Mouse (Mus musculus) large intestine, adult 2 months (tissue): ENCODE measurements around the gene Ifitm3. TPM values are rescaled to one million over a fixed set of nuclear protein-coding genes. Genes with fewer than 3 reads are reported as not detected.
"Not testable (repeated sequence)": the region's sequence is repeated elsewhere in the genome, so short reads cannot be mapped to it uniquely, and the experiment has no call there.

Experiments
- DNase-seq: peaks from one replicate; pipeline ENCODE4 v3.0.0-alpha.2; 2012; ENCODE audit warnings: low read depth, low spot score
- WGBS: fragments of 180-500 bp; shearing (Covaris S2); methylation state at CpG from one replicate; pipeline ENCODE4 v1.1.7; 2018; 5-methylcytosine and 5-hydroxymethylcytosine counted together
- polyA plus RNA-seq: library from polyadenylated mRNA; depleted of rRNA; stranded (reverse); fragments of >200 nt; gene quantifications from 2 replicates; pipeline ENCODE4 v1.2.3, GENCODE M21; 2012; rRNA removed

Ifitm3 gene
- polyA plus RNA-seq, 1 experiment: 461 TPM

- WGBS: 65% methylated on average over 8 of the region's 8 CpGs
- DNase-seq: no peak
These were observed 38.9 kb downstream of the Ifitm3 start for GRCm38 (mm10) chr7:140971479-140972171.

DNA sequence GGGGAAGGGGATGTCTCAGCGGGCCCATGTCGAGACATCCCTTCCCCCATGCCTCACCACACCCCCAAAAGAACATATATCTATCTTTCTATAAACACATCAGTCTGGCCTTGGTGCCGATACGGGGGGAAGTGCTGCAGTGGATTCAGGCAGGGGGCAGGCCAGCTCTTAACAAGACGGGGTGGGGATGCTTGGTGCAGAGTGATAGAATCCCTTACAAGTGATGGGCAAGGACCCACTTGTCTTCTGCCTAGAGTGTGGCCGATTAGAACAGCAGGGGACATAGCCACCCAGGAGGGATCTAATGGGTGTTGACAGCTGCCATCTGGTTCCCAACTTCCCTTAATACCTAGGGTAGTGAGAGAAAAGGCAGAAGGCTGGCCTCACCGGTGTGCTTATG lies 39.6 kb downstream of the Ifitm3 start:
- 64% methylated on average over 7 of the region's 7 CpGs for WGBS
- no peak for DNase-seq

- not testable (repeated sequence) for DNase-seq
- 40% methylated on average over 3 of the region's 3 CpGs for WGBS
These were observed 41.9 kb downstream of the Ifitm3 start for GRCm38 (mm10) chr7:140968710-140969109.

- no peak for DNase-seq
- 52% methylated on average over 14 of the region's 14 CpGs for WGBS
These were observed 42.5 kb downstream of the Ifitm3 start for GRCm38 (mm10) chr7:140967862-140968591.

GRCm38 (mm10) chr7:140966921-140967320 lies 43.6 kb downstream of the Ifitm3 start, which contains the start of gene Ifitm1:
Gene Ifitm1 (plus strand): TSS chr7:140967221.
- 93% methylated on average over 4 of the region's 4 CpGs for WGBS

GRCm38 (mm10) chr7:140962733-140963132 lies 47.8 kb downstream of the Ifitm3 start:
- no peak for DNase-seq
- WGBS: 92% methylated on average over 2 of the region's 2 CpGs

More at GRCm38 (mm10) chr7:140966921-140967320, 43.6 kb downstream of the Ifitm3 start, which contains the start of gene Ifitm1:
- no peak for DNase-seq

DNA sequence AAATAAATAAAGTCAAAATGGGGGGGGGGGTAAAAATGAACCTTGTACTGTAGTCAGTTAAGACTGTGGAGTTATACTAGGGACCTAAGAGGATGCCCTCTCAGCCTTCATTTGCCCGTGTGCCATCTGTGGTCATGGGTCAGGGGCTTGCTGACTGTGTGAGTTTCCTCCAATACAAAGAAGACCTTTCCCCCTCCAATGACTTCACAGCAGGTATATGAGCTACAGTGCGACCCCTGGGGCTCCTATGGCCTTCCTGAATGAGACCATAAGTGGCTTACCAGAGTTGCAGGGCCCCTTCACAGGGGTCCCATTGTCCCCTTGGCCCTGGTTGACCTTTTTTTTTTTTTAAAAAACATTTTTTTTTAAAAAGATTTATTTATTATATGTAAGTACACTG lies 49.2 kb downstream of the Ifitm3 start:
- 91% methylated on average over 2 of the region's 2 CpGs for WGBS
- no peak for DNase-seq

DNA sequence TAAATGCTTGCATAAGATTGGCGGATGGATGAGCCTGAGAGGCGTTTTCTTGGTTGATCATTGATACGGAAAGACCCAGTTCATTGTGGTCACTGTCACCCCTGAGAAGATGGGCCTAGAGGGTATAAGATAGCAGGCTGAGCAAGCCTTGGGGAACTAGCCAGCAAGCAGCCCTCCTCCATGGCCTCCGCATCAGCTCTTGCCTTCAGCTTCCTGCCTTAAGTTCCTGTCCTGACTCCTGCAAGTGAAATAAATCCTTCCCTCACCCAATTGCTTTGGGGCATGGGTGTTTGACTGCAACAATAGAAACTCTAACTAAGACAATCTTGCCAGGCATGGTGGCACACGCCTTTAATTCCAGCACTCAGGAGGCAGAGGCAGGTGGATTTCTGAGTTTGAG lies 50.5 kb downstream of the Ifitm3 start:
- WGBS: 80% methylated on average over 5 of the region's 5 CpGs

More for the DNA sequence above, 50.5 kb downstream of the Ifitm3 start:
- no peak for DNase-seq

Other genes starting within 250 kb of the Ifitm3 start
- 0.75 and 1.4 TPM in 2 replicates for gene Cyp2e1, start 247.0 kb downstream of the Ifitm3 start, polyA plus RNA-seq
- gene Syce1, start 222.9 kb downstream of the Ifitm3 start, polyA plus RNA-seq: not detected in 2 replicates
- 0.15 and 0.20 TPM in 2 replicates for gene Zfp941, start 188.6 kb downstream of the Ifitm3 start, polyA plus RNA-seq
- 47.2 and 49.4 TPM in 2 replicates for gene Urah, start 175.8 kb downstream of the Ifitm3 start, polyA plus RNA-seq
- gene Scgb1c1, start 165.2 kb downstream of the Ifitm3 start, polyA plus RNA-seq: not detected in 2 replicates
- gene Odf3, start 163.0 kb downstream of the Ifitm3 start, polyA plus RNA-seq: not detected in 2 replicates
- not detected in 2 replicates for gene Gm45785, start 154.4 kb downstream of the Ifitm3 start, polyA plus RNA-seq
- 93.2 and 103 TPM in 2 replicates for gene Ric8a, start 153.8 kb downstream of the Ifitm3 start, polyA plus RNA-seq
- 22.0 and 22.5 TPM in 2 replicates for gene Bet1l, start 153.2 kb downstream of the Ifitm3 start, polyA plus RNA-seq
- 79.6 and 86.8 TPM in 2 replicates for gene Psmd13, start 128.8 kb downstream of the Ifitm3 start, polyA plus RNA-seq
- 18.4 and 23.3 TPM in 2 replicates for gene Sirt3, start 128.5 kb downstream of the Ifitm3 start, polyA plus RNA-seq
- 3.4 and 4.4 TPM in 2 replicates for gene Cox8b, start 110.3 kb downstream of the Ifitm3 start, polyA plus RNA-seq
- gene Nlrp6, start 89.9 kb downstream of the Ifitm3 start, polyA plus RNA-seq: 93.6 and 138 TPM in 2 replicates
- 20.5 and 23.1 TPM in 2 replicates for gene Pgghg, start 69.4 kb downstream of the Ifitm3 start, polyA plus RNA-seq
- 0.86 and 0.95 TPM in 2 replicates for gene Ifitm5, start 60.5 kb downstream of the Ifitm3 start, polyA plus RNA-seq
- not detected in 2 replicates for gene Gm45717, start 54.8 kb downstream of the Ifitm3 start, polyA plus RNA-seq
- 596 and 675 TPM in 2 replicates for gene Ifitm2, start 54.8 kb downstream of the Ifitm3 start, polyA plus RNA-seq
- 138 and 161 TPM in 2 replicates for gene Ifitm1, start 43.5 kb downstream of the Ifitm3 start, polyA plus RNA-seq
- gene Ifitm6, start 7.2 kb upstream of the Ifitm3 start, polyA plus RNA-seq: 6.3 and 8.3 TPM in 2 replicates
- gene Gm17387, start 18.4 kb upstream of the Ifitm3 start, polyA plus RNA-seq: not detected in 2 replicates
- gene B4galnt4, start 50.3 kb upstream of the Ifitm3 start, polyA plus RNA-seq: 15.8 and 22.3 TPM in 2 replicates
- gene Pkp3, start 67.4 kb upstream of the Ifitm3 start, polyA plus RNA-seq: 101 and 143 TPM in 2 replicates
- 41.3 and 41.8 TPM in 2 replicates for gene Sigirr, start 89.8 kb upstream of the Ifitm3 start, polyA plus RNA-seq
- 143 and 205 TPM in 2 replicates for gene Ano9, start 107.0 kb upstream of the Ifitm3 start, polyA plus RNA-seq
- gene Ptdss2, start 111.6 kb upstream of the Ifitm3 start, polyA plus RNA-seq: 23.6 and 28.1 TPM in 2 replicates
- 146 and 149 TPM in 2 replicates for gene Rnh1, start 162.1 kb upstream of the Ifitm3 start, polyA plus RNA-seq
- 82.1 and 91.7 TPM in 2 replicates for gene Hras, start 183.2 kb upstream of the Ifitm3 start, polyA plus RNA-seq
- 5.4 and 7.2 TPM in 2 replicates for gene Lrrc56, start 183.4 kb upstream of the Ifitm3 start, polyA plus RNA-seq
- 7.2 and 9.4 TPM in 2 replicates for gene Lmntd2, start 203.3 kb upstream of the Ifitm3 start, polyA plus RNA-seq
- 143 and 153 TPM in 2 replicates for gene Rassf7, start 205.1 kb upstream of the Ifitm3 start, polyA plus RNA-seq
- 23.1 and 24.7 TPM in 2 replicates for gene Phrf1, start 218.0 kb upstream of the Ifitm3 start, polyA plus RNA-seq